Mouse (Mus musculus): Measurements from ENCODE around the gene Mettl22. TPM values are rescaled to one million over a fixed set of nuclear protein-coding genes. Genes with fewer than 3 reads are reported as not detected.
A peak's percentile ranks its signal among the peaks of the same experiment; 100 is the strongest.

Mettl22 gene
- 17.8 and 25.0 TPM in 2 replicates for polyA plus RNA-seq (2012; rRNA removed)

DNA sequence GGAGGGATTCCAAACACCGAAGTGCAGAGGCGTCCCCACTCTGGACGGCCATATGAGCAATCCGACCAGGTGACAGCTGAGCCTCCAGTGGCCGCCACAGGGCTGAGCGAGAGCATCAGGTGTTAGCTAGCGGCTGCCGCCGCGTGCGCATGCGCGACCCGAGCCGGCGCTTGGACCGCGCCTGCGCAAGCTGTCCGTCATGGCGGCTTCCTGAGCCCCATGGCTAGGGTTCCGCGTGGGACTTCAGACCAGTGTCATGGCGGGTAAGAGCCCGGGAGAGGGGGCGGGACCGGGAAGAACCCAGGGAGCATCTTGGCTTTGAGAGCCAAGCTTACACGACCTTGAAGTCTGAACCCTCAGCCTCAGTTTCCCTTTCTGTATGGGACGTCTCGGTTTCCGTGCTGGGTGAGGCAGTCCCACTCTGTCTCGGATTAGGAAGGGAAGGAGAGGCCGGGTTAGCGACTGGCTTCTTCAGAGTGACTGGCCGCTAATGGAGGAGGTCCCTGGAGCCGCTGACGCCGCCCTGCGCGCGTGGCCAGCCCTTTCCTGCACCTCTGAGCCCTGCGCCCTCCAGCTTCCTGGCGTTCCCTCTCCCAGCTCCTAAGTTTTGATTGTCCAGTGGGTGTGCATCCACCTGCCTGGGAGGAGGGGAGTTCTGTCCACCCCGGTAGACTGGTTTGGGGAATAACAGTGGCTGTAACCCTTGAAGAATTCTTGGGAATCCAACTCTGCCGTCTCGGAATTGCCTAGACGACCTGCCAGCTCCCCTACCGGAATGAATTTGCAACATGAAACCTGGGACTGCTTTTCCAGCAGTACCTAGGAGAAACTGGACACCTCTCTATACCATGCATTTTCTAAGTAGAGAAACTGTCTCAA lies at the start of gene Mettl22:
TSS of gene Mettl22 (plus strand) at position 186 of the 879 bp plus-strand sequence.
- DNase-seq (ENCODE audit: low read depth), result peak; percentile 27

DNA sequence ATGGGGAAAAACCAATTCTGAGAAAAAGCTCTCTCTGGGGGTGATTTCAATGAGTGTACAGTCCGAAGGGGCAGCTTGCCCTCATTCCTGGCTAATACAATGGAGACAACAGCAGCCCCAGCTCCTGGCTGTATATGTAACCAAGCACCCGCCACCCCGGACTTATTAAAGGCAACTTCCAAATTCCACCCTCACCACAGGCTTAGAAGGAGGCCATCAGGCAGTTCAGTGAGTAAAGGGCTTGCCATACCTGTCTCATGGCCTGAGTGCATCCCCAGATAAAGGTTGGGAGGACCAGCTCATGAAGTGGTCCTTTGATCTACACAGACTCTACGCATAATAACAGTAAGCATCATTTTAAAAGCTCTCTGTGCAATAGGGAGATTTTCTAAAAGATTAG lies 49.7 kb upstream of the Mettl22 start:
- no peak for DNase-seq (ENCODE audit: low read depth)

DNA sequence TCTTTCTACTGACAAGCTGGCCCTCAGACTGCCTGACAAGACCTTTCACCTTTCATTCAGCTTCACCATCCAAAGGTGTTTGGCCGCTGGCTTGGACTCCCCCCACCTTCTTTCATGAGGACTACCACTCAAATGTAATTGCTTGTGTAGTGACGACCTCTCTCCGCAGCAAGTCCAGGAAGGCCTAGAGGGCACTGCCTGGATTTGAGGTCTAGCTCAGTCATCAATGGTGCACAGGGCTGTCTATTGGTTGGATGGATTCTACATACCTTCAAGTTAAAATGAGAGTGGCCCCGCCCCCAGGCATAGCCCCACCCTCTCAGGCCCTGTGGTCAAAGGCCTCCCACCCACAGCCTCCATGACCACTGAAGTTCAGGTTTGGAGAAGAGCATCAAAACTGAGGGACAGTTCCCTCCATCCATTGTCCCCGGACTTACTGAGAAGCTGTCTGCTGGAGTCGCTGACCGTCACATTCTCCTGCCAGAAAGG lies 46.9 kb upstream of the Mettl22 start:
- DNase-seq (ENCODE audit: low read depth), result no peak

DNA sequence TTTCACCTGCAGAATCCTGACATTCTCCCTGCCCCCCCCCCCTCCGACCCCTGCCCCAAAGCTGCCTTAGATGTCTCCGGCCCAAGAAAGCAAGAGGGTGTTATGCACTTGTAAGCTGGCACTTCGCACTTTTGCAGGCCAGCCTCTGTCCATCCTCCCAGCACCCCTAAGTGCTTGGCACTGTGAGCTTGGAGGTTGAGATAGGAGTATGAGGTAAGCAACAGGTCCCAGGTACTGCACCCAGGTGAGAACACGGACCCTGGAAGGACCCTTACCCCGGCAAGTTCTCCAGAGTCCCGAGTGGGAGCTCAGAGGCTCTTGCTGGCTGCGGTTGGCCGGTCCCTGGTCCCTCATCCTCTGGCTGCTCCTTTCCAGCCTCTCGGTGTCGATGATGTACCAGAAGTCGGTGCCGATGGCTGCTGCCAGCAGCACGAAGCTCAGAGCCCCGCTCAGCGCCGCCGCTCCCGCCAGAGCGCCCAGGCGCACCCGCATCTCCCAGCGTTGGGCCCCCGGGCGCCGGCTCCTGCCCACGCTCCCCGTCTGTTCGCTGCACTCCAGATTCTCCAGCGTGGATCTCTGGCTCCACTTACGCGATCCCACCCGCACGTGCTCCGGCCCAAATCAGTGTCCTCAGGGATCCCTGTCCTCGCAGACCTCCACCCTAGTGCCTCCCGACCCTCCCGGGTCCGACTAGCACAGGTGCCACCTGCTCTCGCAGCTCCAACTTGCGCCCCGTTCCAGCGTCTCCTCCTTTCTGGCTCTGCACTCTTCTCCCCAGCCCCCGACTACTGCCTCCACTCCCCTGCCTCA lies 46.2 kb upstream of the Mettl22 start:
- DNase-seq (ENCODE audit: low read depth), result no peak

DNA sequence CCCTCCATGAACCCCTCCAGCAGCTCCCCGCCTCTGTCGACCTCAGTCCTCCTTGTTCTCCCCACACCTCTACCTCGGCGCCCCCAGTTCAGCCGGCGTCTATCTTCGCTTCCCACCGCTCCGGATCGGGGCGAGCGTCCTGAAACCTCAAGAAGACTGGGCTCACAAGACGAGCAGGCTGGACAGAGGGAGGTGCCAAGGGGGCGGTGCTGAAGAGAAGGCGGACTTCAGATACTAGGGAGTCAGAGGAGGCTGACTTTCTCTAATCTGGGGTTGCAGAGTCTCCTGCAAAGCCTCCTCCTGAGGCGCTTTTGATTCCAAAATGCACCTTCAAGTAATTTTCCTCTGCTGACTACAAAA lies 45.6 kb upstream of the Mettl22 start, which contains the start of gene Tmem114:
TSS of gene Tmem114 (minus strand) at position 166 of the 360 bp plus-strand sequence.
- DNase-seq (ENCODE audit: low read depth), result no peak

DNA sequence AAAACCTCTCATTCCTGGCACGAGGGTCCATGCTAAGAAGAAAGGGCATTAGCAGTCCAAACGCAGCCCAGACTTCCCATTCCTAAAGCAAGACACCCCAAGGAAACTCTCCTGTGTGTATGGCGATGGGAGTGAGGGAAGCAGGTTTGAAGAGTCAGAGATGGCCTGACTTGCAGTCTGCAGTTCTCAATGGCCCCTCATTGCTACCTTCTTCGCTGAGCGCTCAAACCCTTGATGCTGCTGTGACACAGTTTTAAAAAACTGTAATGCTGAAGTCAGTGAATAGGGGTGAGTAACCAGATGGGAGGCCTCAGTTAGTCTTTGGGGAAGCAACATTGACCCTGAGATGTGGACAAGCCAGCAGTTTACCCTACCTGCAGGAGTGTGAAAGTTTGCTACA lies 44.9 kb upstream of the Mettl22 start:
- DNase-seq (ENCODE audit: low read depth), result no peak

DNA sequence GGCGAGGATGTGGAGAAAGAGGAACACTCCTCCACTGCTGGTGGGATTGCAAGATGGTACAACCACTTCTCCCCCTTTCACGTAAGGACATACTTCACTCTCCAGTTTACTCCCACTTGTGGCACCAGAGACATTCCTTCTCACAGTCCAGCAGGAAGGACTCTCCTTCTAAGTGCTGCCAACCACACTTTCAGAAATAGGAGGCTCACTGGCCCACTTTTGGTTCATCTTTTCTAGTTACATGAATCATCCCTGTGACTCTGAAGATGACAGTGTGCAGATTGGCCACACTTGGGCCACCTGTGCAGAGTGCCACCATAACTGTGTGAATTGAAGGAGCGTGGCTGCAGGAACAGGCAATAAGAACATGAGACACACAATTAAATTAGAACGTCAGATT lies 41.1 kb upstream of the Mettl22 start:
- DNase-seq (ENCODE audit: low read depth), result no peak

DNA sequence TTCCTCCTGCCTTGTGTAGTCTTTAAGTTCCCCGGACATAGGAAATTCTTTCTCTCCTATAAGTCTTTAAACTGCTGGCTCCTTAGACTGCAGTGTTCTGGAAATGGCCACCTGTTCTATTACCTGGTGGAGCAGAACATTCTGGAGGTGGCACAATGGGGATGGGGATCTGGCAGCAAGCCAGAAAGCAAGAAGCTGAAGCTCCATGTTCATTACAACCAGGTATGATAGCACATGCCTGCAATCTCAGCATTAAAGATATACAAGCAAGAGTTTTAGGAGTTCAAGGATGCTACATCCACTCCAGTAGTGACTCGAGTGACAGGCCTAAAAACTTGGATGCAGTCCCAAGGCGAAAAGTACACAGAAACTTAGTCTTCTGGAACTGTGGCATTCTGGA lies 38.0 kb upstream of the Mettl22 start:
- no peak for DNase-seq (ENCODE audit: low read depth)

DNA sequence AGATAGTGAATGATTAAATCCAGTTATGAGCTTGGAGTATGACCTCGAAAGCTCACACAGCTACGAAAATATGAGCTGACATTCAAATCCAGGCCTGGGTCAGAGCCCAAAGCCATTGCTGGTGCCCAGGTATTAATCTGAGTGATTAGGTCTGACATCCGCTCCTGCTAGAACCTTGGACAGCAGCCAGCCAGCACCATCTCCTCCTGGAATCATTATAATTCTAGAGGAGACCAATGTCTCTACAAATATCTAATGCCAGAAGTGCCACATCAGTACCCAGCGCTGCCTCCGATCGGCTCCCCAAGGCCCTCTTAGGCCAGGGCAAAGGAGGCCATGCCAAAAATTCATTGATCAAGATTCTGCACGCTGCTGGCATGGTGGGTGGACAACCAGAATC lies 25.7 kb upstream of the Mettl22 start:
- no peak for DNase-seq (ENCODE audit: low read depth)

DNA sequence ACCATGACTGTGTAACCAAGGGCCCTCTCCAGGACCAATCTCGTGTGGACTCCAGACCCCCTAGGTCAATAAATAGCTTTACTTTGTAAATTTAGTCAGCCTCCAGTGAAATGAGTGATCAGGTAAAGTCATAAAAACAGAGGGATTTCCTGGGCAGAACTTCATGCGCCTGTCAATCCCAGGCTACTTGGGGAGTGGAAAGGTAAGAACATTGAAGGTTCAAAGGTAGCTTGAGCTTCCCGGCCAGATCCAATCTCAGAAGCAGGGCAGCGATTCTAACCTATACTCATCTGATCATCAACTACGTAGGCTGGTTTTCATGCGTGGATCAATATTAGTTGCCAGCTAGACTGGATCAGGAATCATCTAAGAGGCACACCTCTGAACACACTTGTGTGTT lies 24.3 kb upstream of the Mettl22 start:
- DNase-seq (ENCODE audit: low read depth), result no peak

DNA sequence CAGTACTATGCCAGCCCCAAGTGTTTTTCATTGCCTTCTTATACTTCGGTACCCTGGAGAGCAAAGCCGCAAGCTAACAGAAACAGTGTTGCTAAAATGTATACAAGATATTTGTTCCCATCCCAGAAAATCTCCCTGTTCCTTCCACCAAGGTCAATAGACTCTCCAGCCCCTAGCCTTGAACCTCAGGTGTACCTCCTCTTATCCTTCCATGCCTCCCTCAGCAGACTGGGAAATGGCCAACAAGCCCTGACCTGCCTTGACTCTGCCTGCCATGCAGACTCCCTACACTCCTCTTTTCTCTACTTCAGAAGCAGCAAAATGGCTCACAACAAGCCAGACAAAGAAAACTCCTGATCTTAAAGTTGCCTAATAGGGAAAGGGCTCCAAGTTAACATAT lies 17.3 kb upstream of the Mettl22 start:
- DNase-seq (ENCODE audit: low read depth), result no peak

DNA sequence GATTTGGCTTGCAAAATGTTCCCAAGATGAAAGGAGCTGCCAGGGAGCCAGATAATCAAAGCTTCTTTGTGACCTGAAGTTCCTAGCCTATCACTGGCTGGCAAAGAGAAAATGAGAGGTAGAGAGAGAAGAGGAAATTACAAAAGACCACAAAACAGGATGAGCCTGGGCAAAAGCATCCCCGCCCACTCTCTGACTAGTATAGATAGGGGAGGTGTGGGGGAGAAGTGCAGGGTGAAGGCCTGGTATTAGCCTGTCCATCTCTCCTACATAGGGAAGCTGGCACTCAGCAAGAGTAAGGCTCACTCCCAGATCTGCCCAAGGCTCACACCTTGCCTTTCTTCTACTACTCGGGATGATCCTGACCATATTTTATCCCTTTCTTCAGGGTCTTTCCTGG lies 15.4 kb upstream of the Mettl22 start:
- no peak for DNase-seq (ENCODE audit: low read depth)

DNA sequence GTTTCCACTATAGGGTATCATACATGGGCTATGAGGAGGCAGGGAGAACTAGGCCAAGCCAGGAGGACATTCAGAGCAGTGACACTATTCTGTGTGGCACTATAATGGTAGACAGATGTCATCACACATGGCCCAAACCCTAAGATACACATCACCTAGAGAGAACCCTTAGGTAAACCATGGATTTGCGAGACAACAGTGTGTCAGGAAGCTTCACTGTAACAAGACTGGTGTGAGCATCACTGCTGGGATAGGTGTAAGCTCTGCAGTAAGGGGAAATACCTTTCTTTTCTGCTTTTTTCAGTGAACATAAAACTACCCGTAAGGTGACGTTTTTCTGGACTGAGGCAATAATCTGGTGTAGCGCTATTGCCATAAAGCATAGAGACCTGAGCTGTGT lies 12.2 kb upstream of the Mettl22 start:
- DNase-seq (ENCODE audit: low read depth), result no peak

DNA sequence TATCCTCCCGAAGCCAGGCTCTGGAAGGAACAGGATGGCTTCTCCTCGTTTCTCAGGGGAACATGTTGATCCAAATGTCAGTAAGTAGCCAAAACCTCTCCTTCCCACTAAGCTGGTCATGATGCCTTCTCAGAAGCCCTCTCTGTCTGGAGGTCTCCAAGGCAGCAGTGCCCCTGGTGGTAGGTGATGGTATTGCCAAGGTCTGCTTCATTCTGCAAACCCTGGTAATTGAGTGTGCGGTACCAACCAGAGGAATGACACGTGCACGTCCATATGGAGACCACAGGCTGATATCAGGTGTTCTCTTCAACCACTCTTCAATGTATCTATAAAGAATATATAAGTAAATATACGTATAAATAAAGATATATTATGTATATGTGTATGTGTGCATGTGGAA lies 11.5 kb upstream of the Mettl22 start:
- no peak for DNase-seq (ENCODE audit: low read depth)

DNA sequence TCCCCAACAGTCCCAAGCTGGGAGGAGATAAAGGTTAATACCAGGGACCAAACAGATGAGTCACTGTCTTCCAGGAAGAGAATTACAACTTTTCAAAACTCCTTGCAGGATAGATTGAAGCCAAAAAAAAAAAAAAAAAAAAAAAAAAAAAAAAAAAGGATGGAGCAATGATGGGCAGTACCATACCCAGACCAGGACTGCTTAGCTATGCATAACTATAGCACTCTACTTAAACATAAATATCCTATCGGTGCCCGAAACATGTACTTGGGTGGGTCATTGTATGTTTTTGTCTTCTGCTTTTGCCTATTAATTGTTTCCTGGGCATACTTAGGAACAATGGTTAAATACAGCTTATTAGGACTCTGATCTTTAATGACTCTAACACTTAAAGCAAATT lies 456 bp upstream of the Mettl22 start:
- DNase-seq (ENCODE audit: low read depth), result no peak

DNA sequence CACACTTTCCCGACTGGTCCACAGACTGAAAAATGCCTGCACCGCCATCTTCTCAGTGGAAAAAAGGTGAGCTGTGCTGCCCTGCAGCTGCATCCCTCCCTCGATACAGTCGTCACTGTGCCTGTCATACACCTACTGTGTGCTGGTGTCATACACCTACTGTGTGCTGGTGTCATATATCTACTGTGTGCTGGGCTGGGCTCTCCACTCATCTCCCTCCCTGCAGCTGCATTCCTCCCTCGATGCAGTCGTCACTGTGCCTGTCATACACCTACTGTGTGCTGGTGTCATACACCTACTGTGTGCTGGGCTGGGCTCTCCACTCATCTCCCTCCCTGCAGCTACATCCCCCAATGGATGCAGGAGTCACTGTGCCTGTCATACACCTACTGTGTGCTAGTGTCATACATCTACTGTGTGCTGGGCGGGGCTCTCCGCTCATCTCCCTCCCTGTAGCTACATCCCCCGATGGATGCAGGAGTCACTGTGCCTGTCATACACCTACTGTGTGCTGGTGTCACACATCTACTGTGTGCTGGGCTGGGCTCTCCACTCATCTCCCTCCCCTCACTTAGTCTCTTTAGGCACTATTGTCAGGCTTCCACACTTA lies 16.9 kb downstream of the Mettl22 start:
- no peak for DNase-seq (ENCODE audit: low read depth)

DNA sequence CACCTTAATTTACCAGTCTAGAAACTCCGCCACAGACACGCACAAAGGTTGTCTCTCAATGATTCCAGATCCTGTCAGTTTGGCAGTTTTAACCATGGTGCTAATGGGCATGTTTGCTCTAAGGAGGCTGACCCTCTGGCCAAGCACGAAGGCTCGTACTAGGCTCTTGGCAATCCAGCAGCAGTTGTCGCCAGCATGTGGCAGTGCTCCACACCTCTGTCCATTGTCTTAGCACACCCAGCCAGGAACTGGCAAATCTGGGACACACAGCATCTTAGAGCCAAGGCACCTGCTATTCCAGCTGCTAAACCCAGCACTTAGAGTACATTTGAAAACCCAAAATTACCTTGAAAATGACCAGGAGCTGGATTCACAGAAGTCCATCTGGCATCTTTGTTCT lies 18.8 kb downstream of the Mettl22 start:
- no peak for DNase-seq (ENCODE audit: low read depth)

DNA sequence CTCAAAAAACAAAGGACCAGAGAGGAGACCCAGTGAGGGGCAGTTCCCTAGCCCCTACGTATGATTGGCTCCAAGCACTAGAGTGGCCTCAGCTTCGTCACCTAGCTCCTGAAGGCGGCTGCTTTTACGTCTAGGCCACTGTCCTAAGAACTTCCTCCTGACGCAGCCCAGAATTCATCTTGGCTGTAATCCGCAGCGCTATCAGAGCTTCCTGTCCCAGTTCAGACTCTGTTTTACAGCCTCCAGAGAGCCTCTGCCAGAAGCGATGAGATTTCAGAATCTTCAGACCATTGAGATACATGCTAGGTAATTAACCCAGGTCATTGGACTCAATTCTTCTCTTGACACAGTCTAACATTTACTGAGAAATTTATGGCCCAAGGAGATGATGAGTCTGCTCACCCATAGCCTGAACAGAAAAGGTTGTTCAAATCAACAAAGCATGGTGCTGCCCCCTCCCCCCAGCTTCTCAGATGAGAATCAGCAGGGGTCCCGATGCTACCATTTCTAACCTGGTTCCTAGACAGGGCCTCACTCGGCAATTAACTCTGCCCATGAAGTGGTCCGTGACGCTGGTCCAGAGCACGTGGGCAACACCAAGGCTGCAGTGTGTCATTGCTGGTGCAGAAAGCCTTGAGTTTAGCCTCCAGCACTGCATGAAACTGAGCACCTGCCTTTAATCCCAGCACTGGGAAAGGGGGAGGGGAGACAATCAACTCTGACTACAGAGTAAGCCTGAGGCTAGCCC lies 21.3 kb downstream of the Mettl22 start:
- DNase-seq (ENCODE audit: low read depth), result no peak

DNA sequence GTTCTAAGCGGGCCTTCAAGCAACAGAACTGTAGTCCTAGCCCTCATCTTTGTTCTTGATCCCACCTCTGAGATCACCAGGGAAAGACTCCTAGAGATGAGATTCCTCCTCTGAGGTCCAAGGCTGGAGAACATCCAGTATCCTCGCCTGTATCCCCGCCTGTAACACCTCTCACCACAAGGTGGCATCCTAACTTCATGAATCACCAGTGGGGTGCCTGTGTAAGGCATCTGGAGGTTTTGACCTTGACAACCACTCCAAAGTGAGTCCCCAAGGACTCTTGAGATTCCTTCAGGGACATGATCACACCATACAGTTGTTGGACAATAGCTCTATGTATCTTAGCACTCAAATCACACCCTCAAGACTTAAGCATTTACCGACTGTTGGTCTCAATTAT lies 23.7 kb downstream of the Mettl22 start:
- no peak for DNase-seq (ENCODE audit: low read depth)

DNA sequence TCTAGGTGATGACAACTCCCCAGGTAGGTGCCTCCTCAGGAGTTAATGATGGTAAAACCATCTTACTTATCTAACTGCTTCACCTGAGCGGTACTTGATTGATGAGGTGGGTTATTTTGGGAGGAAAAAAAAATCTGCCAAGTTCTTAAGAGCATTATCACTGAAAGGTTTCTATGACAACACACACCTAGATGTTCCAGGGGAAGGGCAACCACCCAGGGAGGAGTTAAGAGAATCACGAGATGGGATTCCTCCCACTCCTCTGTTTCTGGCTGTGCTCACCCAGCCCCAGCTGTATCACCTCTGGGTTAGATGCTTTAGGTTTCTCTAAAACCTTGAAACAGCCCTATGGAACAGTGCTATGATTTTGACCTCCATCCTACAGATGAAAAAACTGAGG lies 26.4 kb downstream of the Mettl22 start:
- no peak for DNase-seq (ENCODE audit: low read depth)

DNA sequence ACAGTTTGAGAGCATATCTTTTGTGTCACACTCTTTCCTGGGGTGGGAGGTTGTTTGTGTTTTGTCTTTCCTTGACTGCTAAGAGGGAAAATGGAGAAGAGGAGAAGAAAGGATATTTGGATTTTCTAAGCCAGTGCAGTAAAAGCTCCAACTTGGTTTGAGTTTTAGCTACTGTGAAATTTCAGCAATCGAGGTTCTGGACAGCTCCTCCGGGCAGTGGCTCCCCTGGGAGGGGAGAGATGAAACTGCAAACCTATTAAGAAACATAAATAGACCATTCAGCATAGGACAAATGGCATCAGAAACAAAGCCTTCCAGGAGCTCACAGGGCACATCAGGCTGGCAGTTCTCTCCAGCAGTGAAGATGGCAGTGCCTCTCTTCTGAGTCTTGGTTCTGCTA lies 33.7 kb downstream of the Mettl22 start:
- no peak for DNase-seq (ENCODE audit: low read depth)

DNA sequence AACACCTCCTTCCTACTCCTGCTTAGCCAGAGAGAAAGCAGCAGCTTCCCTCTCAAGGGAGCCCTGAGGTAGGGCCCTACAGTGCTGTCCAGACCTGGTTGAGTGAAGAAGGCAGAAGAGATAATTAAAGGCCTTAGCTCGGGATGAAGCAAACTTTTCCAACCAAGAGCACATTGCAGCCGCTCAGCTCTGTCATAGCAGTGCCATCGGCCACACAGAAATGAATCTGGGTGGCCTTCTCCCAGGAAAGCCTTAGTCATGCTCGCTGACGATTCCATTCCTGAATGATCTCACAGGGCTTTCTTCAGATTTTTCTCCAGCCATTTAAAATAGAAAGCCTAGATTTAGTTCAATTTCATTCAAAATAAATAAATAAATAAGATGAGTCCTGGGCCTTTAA lies 39.3 kb downstream of the Mettl22 start:
- DNase-seq (ENCODE audit: low read depth), result no peak
